Mouse (Mus musculus) testis, postnatal 14 days (tissue): ENCODE data around the gene Mknk1.

Experiments used
- DNase-seq: peaks from one replicate; pipeline ENCODE4 v3.0.0; 2021; ENCODE audit warnings: low spot score

Gene Mknk1

DNA sequence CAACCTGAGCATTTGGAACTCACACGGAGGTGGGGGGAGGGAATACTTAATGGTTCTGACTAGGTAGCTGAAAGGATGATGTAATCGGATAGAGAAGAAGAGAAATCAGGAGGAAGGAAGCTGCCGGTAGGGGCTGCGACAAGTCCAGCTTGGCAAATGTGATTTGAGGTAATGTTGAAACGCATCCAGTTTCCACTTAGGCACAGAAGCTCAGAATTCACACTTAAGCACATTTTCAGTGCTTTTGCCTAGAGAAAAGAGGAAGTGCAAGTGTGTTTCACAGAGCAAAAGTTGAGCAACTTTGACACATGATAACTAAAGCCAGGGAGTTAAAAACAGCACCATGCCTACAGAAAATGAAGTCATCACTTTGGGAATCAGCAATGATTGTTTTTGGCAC lies 8.4 kb downstream of the Mknk1 start:
- no peak for DNase-seq

DNA sequence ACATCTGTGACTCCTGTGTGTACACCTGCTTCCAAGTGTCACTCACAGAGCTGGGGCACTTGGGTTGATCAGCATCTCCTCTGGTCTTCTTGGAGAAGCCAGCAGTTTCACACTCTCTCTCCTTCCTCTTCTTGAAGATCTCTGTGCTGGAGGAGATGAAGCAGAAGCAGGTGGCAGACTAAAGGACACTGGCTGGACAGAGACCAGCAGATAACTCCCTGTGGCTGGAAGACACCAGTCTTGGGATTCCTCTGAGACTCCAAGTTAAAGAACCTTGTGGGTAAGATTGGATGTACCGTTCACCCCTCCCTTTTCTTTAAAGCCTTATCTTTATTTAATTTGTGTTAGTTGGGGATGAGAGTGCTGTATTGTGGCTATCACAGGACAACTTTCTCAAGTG lies 9.1 kb downstream of the Mknk1 start:
- no peak for DNase-seq

GRCm38 (mm10) chr4:115848990-115849677 lies 10.1 kb downstream of the Mknk1 start:
- DNase-seq = no peak

- no peak for DNase-seq
Observed at GRCm38 (mm10) chr4:115850111-115850510, 11.1 kb downstream of the Mknk1 start.

DNA sequence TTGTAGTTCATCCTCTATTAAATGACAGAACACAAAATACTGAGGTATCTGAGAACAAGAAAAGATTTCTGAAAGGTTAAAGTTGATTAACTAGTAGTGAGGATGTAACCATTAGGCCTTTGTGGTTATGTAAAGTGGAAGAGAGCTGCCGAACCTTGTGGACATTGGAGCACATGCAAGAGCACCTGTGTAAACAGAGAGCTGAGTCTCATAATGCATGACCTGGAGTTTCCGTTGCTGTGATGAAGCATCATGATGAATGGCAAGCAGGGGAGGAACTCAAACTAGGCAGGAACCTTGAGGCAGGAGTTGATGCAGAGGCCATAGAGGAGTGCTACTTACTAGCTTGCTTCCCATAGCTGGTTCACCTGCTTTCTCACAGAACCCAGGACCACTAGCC lies 11.6 kb downstream of the Mknk1 start:
- DNase-seq = no peak

DNA sequence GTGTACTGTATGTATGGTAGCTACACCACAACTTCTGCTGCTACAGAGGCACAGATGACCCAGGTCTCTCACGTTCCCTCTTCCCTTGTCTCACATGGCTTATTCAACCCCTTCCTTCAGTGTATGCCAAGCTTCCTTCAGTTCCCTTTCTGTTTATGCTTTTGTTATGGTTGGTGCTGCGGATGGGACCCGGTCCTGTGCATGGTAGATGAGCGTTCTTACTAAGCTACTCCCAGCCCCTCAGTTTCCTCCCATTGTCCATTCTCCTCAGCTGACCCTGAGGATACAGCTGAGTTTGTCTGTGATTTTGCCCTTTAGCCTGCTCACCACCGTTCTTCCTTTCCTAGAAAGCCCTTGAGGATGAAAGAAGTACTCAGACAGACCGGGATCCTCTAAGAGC lies 12.6 kb downstream of the Mknk1 start:
- DNase-seq = no peak

- no peak for DNase-seq
Observed at GRCm38 (mm10) chr4:115855100-115855499, 16.1 kb downstream of the Mknk1 start.

DNA sequence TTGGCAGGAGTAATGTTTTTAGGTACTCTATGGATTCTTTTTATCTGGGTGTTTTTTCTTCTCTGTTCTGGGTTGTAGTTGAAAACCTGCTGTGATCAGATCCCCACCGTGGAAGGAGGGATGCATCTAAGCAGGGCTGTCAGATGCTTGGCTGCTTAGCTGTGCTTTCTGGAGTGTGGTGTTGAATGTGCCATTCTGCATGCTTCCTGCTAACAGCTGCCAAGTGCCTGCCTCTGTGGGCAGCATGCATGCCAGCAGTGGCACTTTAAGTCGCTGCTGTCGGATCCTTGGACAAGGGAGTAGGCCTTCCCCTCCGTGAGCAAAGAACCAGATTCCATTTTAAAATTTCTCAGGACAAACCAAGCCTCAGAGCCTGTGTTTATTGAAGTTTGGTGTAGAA lies 16.6 kb downstream of the Mknk1 start:
- DNase-seq = no peak

DNA sequence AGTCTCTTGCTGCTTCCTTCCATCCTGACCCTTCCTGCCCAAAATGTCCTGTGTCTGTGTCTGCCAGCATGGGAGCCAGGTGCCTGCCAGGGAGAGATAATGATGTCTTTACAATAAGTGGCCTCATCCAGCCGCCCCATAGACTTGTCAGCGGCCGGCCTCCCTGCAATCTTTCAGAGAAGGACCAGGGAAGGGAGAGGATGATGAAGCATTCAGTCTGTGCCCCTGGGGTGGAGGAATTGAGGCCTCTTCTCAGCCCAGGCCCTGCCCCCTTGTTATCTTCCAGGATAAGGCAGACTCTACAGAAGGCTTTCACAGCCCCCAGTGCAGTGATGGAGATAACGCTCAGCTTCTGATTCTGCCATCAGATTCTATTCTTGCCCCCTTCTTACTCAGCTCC lies 17.3 kb downstream of the Mknk1 start:
- DNase-seq = no peak

GRCm38 (mm10) chr4:115857293-115857883 lies 18.4 kb downstream of the Mknk1 start:
- no peak for DNase-seq

GRCm38 (mm10) chr4:115863352-115863751 lies 24.4 kb downstream of the Mknk1 start:
- DNase-seq = no peak

DNA sequence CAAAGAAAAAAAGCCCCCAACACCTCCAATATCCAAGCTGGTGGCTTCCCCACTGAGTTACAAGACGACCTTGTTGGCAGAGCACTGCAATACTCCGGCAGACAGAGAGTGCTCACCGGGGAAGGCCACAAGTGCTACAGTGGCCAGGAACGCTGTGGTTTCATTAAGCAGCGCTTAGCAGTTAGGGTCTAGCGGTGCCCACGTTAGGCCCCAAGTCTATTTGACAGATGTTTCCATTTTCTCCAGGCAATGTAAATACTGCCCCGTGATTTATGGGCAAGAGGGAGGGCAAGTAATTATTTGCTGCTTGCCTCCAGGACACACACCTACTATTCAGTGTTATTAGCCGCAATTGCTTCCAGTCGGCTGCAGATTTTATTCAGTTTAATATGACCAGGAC lies 24.9 kb downstream of the Mknk1 start:
- DNase-seq = no peak

GRCm38 (mm10) chr4:115869512-115870210 lies 30.7 kb downstream of the Mknk1 start:
- DNase-seq = no peak

- no peak for DNase-seq
Observed at GRCm38 (mm10) chr4:115873231-115873630, 34.2 kb downstream of the Mknk1 start.

GRCm38 (mm10) chr4:115878216-115878678 lies 39.2 kb downstream of the Mknk1 start:
- DNase-seq = no peak

- no peak for DNase-seq
Observed at GRCm38 (mm10) chr4:115878828-115879227, 39.8 kb downstream of the Mknk1 start.

GRCm38 (mm10) chr4:115881183-115881582 lies 42.2 kb downstream of the Mknk1 start:
- no peak for DNase-seq

GRCm38 (mm10) chr4:115882195-115882594 lies 43.2 kb downstream of the Mknk1 start:
- DNase-seq = no peak

- DNase-seq = no peak
Observed at GRCm38 (mm10) chr4:115884022-115884421, 45.0 kb downstream of the Mknk1 start, which contains the start of gene Kncn. Gene Kncn (plus strand): TSS chr4:115884400.

GRCm38 (mm10) chr4:115885846-115886245 lies 46.8 kb downstream of the Mknk1 start:
- DNase-seq = no peak

GRCm38 (mm10) chr4:115886875-115887274 lies 47.9 kb downstream of the Mknk1 start:
- no peak for DNase-seq

GRCm38 (mm10) chr4:115890066-115890465 lies 51.1 kb downstream of the Mknk1 start:
- DNase-seq = peak; percentile 41

DNA sequence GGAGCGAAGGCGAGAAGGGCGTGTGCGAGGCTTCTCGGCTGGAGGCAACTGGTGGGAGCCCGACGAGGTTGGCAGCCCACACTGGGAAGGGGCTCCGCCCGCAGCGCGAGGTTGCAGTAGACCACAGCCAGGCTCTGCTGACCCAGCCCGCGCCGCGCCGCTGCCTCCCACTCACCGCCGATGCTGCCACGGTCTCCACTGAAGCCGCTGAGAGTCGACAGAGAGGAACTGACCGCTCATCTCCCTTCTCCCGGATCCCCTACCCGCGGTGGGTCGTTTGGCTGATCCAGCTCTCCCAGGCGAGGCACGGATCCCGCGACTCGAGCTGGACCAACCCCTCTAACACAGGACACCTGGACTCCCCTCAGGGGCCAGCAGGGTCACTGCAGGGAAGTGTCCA lies 51.6 kb downstream of the Mknk1 start, which contains the start of gene 6430628N08Rik:
Gene 6430628N08Rik, plus strand, starts transcription at position 113 of the 400 bp plus-strand sequence.
- DNase-seq = no peak
